Mouse (Mus musculus) small intestine, adult 2 months (tissue): ENCODE measurements at regions not wholly inside any gene's neighbourhood (a gene's known extent, or its start where the extent isn't known, plus 50 kb on each side); places are given as distances from the start of the nearest gene placed in this dataset.

Experiments used
- CTCF ChIP-seq: fragments of 200-500 bp; IDR thresholded peaks from 2 replicates; pipeline ENCODE4 v1.5.1; 2012; ENCODE audit warnings: low read depth, mild to moderate bottlenecking, control low read depth, inconsistent platforms, low read length, moderate library complexity, mixed read lengths; ENCODE audit not compliant: insufficient replicate concordance, insufficient read length; ENCODE audit errors: extremely low read depth
- POLR2A ChIP-seq: fragments of 200-500 bp; IDR thresholded peaks from 2 replicates; pipeline ENCODE4 v1.6.1; 2012; ENCODE audit warnings: low read depth, mild to moderate bottlenecking, control low read depth, inconsistent platforms, low read length, moderate library complexity

- TF ChIP-seq POLR2A (no peak), CTCF (no peak)
Measured at GRCm38 (mm10) chr8:128023661-128024060, 334.7 kb upstream of the Nrp1 start.
